Mouse (Mus musculus): ENCODE data around the gene Mmp11. TPM values are rescaled to one million over a fixed set of nuclear protein-coding genes. Genes with fewer than 3 reads are reported as not detected.

Mmp11 gene
- total RNA-seq, 1 experiment from 2014 or later: 0.79 TPM

DNA sequence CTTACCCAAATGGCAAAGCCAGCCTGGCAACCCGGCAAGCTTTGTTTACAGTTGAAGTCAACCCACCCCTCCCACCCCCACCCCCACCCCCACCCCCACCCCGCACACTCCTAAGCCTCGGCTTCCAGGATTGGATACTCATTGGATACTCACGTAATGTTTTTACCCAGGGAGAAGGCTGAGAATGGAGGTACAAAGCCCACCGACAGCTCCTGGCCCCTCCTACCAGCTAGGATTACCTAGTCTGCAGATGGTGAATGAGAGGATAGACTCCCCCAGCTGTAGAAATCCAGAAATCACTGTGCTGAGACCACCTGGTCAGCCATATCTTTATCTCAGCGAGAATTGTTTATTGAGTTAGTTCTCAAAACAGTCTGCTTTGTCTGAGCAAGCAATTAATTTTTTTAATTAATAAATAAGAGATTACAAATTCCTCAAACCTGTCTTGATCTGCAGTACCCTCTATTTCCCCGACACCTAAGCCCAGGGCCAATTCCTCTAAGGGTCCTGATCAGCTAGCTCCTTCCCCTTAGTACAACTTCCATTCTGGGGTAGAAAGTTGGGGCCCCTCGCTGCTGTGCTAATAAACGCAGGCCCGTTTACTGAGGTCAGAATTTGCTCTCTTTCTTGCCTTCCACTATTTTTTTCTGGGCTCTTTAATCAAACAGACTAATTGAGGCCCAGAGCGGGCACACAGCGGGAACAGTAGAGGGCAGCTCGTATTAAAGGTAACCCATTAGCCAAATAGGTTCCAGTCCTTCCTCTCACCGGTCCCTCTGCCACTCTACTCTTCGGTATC is 53.7 kb downstream of the Mmp11 start:
- no peak for ATAC-seq (replicated peaks in 1 of 2; ENCODE audit: insufficient read depth in 1 of 2, low FRiP score in 2 of 2, low TSS enrichment in 1 of 2, low read depth in 1 of 2, poor library complexity in 2 of 2, severe bottlenecking in 2 of 2)

DNA sequence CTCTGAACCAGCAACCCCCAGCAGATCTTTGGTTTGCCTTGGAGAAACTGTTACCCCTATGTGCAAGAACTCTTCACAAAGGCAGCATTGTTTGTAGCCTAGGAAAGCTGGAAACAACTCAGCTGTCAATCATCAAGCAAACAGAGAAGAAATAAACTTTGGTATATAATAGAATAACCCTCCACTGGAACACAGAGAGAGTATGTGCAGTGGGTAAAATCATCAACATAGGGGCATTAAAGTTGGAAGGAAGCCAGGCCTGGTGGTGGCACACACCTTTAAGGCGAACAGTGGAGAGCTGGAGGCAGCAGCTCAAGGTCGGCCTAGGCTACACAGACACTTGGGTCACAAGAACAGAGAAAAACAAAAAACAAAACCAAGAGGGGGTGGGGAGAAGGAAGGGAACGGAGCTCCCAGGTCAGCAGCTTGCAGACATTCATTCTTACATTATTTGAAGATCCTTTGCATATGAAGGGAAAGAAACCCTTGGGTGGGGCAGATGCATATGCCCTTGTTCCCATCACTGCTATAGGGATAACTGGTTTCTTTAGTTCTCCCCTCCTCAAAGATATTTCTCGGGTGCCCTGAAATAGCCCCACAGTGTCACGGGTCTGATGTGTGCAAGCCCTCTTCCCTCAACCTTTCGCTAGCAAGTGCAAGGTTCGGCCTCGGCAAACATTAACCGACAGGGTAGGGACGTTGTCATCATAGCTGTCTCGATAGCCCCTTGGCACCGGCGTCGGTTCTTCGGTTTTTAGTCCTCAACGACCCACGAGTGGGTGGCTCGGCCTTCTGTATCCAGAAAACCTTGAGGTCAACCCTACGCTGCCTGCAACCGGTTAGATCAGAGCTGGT is 54.5 kb downstream of the Mmp11 start:
- ATAC-seq (replicated peaks in 1 of 2; ENCODE audit: insufficient read depth in 1 of 2, low FRiP score in 2 of 2, low TSS enrichment in 1 of 2, low read depth in 1 of 2, poor library complexity in 2 of 2, severe bottlenecking in 2 of 2): no peak

DNA sequence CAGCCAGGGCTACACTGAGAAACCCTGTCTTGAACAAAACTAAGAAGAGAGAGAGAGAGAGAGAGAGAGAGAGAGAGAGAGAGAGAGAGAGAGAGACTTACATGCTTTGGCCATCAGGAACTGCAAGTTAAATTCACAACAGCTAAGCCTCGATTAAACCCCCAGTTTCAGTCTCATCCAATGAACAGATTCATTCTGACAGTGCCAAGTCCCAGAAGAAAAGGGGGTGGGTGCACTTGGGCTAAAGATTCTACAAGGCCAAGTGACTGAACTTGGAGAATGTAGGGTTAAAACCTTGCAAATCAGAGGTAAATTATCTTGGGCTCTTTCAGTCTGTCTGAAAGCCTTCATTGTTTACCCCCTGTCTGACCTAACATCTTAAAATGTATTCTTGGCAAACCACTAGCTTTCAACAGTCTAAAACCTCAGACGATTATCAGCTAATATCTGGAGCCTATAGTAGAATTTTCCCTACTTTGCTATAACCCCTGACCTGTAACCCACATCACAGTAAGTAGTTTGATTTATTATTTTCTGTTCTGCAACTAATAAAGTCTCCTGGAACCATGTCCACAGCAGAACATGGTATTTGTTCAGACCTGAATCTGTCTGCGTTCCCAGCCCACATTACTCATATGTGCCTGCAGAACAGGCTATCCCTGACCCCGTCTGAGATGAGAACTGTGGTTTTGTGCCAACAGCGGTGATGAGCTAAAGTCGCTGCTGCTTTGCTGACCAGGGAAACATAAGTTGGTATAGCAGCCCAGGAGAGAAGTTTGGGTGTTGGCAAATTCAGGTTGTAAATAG is 55.3 kb downstream of the Mmp11 start:
- no peak for ATAC-seq (replicated peaks in 1 of 2; ENCODE audit: insufficient read depth in 1 of 2, low FRiP score in 2 of 2, low TSS enrichment in 1 of 2, low read depth in 1 of 2, poor library complexity in 2 of 2, severe bottlenecking in 2 of 2)

DNA sequence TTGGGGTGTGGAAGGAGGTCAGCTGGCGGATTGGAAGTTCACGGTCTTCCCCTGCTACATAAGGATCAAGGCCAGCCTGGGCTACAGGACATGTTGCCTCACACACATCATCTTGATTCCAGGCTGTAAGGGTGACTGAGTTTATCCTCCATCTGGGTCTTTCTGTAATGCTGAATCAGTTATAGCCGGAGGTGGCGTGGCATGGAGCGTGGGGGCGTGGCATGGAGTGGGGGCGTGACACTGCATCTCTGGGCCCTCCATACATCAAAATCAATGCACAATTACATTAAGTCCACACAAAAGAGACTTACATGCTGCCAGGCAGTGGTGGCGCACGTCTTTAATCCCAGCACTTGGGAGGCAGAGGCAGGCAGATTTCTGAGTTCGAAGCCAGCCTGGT is 55.9 kb downstream of the Mmp11 start:
- no peak for ATAC-seq (replicated peaks in 1 of 2; ENCODE audit: insufficient read depth in 1 of 2, low FRiP score in 2 of 2, low TSS enrichment in 1 of 2, low read depth in 1 of 2, poor library complexity in 2 of 2, severe bottlenecking in 2 of 2)

DNA sequence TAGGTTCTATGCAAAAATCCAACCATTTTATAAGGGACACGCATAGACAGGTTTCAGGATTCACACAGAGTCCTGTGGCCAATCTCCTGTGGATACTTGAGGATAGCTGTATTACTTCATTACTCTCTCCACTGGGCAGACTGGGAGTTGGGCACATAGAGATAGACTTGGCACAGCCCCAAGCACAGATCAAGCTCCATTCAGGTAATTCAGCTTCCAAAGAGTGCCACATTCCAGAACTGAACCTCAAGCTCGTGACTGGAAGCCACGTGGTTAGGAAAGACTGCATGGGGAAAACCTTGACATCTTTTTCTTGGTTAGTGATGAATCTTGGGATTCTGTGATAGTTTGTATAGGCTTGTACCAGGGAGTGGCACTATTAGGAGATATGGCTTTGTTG is 57.5 kb downstream of the Mmp11 start:
- no peak for ATAC-seq (replicated peaks in 1 of 2; ENCODE audit: insufficient read depth in 1 of 2, low FRiP score in 2 of 2, low TSS enrichment in 1 of 2, low read depth in 1 of 2, poor library complexity in 2 of 2, severe bottlenecking in 2 of 2)

DNA sequence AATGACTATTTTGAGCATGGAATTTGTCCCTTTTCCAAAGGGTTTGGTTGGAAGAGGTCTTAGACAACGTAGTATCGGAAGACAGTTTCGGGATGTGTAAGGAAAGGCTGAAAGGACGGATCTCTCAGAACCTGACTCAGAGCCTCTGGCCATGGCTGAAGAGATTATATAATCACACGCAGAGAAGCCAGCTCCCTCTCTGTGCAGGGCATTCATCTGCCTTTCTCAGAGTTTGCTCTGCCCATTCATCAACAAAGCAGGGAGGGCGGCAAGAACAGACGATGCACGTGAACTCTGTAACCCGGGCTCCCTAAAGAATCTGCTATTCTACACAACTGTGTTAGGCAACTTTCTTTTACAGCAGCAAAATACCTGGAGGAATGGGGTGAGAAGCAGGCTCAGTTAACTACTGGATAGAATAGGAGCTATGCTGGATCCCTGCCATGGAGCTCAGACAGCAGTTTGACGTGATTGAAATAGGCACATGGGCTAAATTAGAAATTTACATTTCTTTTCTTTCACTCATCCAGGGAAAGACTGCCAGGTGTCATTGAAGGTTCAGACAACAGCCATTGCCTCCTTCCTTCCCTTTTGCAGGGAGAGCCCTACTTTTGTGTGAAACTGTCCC is 62.6 kb downstream of the Mmp11 start:
- no peak for ATAC-seq (replicated peaks in 1 of 2; ENCODE audit: insufficient read depth in 1 of 2, low FRiP score in 2 of 2, low TSS enrichment in 1 of 2, low read depth in 1 of 2, poor library complexity in 2 of 2, severe bottlenecking in 2 of 2)

Other genes starting within 250 kb of the Mmp11 start
- 27.9 and 29.3 TPM in 2 replicates for gene Cabin1, start 172.2 kb downstream of the Mmp11 start, total RNA-seq (2017)
- 44.2 and 44.6 TPM in 2 replicates for gene Ddt, start 163.1 kb downstream of the Mmp11 start, total RNA-seq (2017)
- not detected in 2 replicates for gene Gm20441, start 155.5 kb downstream of the Mmp11 start, total RNA-seq (2017)
- 12.2 and 12.6 TPM in 2 replicates for gene Gstt3, start 155.1 kb downstream of the Mmp11 start, total RNA-seq (2017)
- 4.7 and 5.6 TPM in 2 replicates for gene Gstt1, start 137.9 kb downstream of the Mmp11 start, total RNA-seq (2017)
- gene Gstt4, start 114.0 kb downstream of the Mmp11 start, total RNA-seq (2017): not detected in 2 replicates
- 19.4 and 24.0 TPM in 2 replicates for gene Gstt2, start 99.1 kb downstream of the Mmp11 start, total RNA-seq (2017)
- 339 and 626 TPM in 2 replicates for gene Mif, start 76.3 kb downstream of the Mmp11 start, total RNA-seq (2017)
- 1.8 and 4.2 TPM in 2 replicates for gene Derl3, start 43.1 kb downstream of the Mmp11 start, total RNA-seq (2017)
- gene Smarcb1, start 14.9 kb downstream of the Mmp11 start, total RNA-seq (2017): 68.7 and 101 TPM in 2 replicates
- gene Chchd10, start 3.4 kb downstream of the Mmp11 start, total RNA-seq (2017): 12.6 and 52.1 TPM in 2 replicates
- gene Gm867, start 4.2 kb upstream of the Mmp11 start, total RNA-seq (2017): not detected in 2 replicates
- not detected in 2 replicates for gene Vpreb3, start 6.6 kb upstream of the Mmp11 start, total RNA-seq (2017)
- gene Gm5134, start 18.0 kb upstream of the Mmp11 start, total RNA-seq (2017): 0.15 and 1.3 TPM in 2 replicates
- 5.6 and 8.6 TPM in 2 replicates for gene Zfp280b, start 96.2 kb upstream of the Mmp11 start, total RNA-seq (2017)
- not detected in 2 replicates for gene Slc5a4b, start 174.5 kb upstream of the Mmp11 start, total RNA-seq (2017)
- gene Slc5a4a, start 211.0 kb upstream of the Mmp11 start, total RNA-seq (2017): not detected in 2 replicates